Mouse (Mus musculus): ENCODE measurements around the gene Cdk14. TPM values are rescaled to one million over a fixed set of nuclear protein-coding genes. Genes with fewer than 3 reads are reported as not detected.

The Cdk14 gene
- polyA plus RNA-seq, 1 experiment = 11.2 TPM

DNA sequence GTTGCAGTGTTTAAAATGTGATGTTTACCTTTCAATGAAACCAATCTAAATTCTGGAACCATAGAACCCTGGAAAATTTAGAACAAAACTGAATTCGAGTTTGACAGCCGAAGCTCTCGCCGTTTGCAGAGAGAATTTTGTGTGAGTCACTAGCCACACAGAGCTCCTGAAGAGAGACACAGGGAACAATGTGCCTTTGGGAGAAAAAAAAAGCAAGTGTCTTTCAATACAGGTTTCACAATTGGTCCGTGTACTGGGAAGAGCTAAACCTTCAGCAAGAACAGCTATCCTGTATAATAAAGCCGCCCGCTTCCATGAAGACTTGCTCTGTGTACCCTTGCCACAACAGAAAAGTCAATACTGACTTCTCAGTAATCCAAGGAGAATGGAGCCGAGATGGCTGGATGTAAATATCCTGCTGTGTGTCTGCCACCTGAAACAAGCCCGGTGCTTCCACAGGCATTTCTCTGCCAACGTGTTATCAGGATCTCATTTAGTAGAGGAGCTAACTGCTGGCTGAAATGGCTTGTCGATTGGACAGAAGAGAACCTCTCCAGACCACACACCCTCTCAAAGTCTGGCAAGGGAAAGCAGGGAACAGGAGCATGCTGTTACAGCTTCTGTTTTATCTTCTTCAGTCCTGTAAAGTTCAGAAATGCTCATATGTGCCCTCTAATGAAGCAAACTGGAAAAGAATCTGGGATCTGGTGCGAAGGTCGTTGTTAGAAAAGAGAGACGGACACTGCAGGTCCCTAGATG lies 159.0 kb downstream of the Cdk14 start:
- Histone ChIP-seq H3K36me3 (ENCODE audit: control insufficient read depth, insufficient read depth) (no peaks in the 10 kb centered on the region), H3ac (ENCODE audit: control insufficient read depth, insufficient read length) (no peak overlapping the region), H3K27me3 (ENCODE audit: control insufficient read depth, insufficient read depth, insufficient read length) (no peaks in the 10 kb centered on the region), H3K79me2 (ENCODE audit: control insufficient read depth, insufficient read depth) (peaks cover 55% of the 10 kb centered on the region), H3K4me2 (ENCODE audit: low read depth) (no peak overlapping the region), H3K4me3 (no peak overlapping the region)
- TF ChIP-seq USF1 (IDR thresholded peaks at IDR 0.05; ENCODE audit: low read depth) (no peak), SRF (IDR thresholded peaks at IDR 0.05; ENCODE audit: control insufficient read depth, insufficient read length, low read depth) (no peak), CEBPB (IDR thresholded peaks at IDR 0.05; ENCODE audit: insufficient read depth, poor library complexity, severe bottlenecking) (no peak)

DNA sequence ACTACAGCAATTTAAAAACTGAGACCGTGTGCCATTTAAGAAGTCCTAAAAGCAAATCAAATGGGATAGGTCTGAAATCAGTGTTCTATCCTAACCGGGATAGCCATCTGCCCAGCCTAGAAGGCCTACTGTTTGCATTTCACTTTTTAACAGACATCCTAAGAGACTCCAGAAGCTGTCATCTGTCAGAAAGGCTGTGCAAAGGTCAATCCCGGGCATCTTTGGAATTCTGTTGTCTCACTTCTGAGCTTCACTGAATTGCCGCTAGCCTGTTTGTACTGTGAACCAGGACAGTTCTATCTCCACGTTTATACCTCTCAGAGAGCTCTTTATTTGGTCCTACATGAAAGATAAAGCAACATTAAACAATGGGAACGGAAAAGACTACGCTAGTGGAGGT lies 159.8 kb downstream of the Cdk14 start:
- Histone ChIP-seq H3K4me2 (ENCODE audit: low read depth) (no peak overlapping the region), H3K4me3 (no peak overlapping the region), H3K36me3 (ENCODE audit: control insufficient read depth, insufficient read depth) (no peaks in the 10 kb centered on the region), H3ac (ENCODE audit: control insufficient read depth, insufficient read length) (no peak overlapping the region), H3K27me3 (ENCODE audit: control insufficient read depth, insufficient read depth, insufficient read length) (no peaks in the 10 kb centered on the region), H3K79me2 (ENCODE audit: control insufficient read depth, insufficient read depth) (peaks cover 56% of the 10 kb centered on the region)
- TF ChIP-seq MAX (IDR thresholded peaks at IDR 0.05; ENCODE audit: low read depth) = no peak
- no peak for TF ChIP-seq POLR2A (IDR thresholded peaks at IDR 0.05; ENCODE audit: insufficient read length, low read depth)

DNA sequence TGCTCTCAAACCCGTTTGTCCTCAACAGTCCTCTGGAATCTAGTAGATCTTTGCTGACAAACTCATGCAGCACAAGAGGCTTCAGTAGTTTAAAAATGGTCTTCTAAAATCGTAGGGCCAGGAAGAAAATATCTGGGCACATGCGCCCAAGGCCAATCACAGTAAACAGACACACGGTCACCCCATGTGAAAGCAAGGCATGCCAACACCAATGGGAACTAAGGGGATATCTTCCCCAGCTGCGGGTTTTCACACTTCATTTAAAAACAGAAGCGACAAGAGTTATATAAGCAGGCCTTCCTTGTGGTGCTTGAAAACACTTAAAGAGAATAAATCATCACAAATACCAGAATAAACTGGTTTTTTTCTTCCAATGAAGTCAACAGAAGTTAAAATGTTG lies 165.7 kb downstream of the Cdk14 start:
- H3K36me3 ChIP-seq (ENCODE audit: control insufficient read depth, insufficient read depth) = no peaks in the 10 kb centered on the region
- no peaks in the 10 kb centered on the region for H3K27me3 ChIP-seq (ENCODE audit: control insufficient read depth, insufficient read depth, insufficient read length)
- H3K79me2 ChIP-seq (ENCODE audit: control insufficient read depth, insufficient read depth) = peaks cover 65% of the 10 kb centered on the region
- H3K4me2 ChIP-seq (ENCODE audit: low read depth) = no peak overlapping the region
- no peak for TF ChIP-seq MYOG (IDR thresholded peaks at IDR 0.05; ENCODE audit: control insufficient read depth in 1 of 3, insufficient read depth in 1 of 3, insufficient read length in 2 of 3, low read depth in 2 of 3)
- TF ChIP-seq POLR2A (IDR thresholded peaks at IDR 0.05; ENCODE audit: insufficient read length, low read depth) = no peak
- no peak for TF ChIP-seq CEBPB (IDR thresholded peaks at IDR 0.05; ENCODE audit: insufficient read depth, poor library complexity, severe bottlenecking)
- no peak overlapping the region for H3K4me3 ChIP-seq
- no peak overlapping the region for H3ac ChIP-seq (ENCODE audit: control insufficient read depth, insufficient read length)

DNA sequence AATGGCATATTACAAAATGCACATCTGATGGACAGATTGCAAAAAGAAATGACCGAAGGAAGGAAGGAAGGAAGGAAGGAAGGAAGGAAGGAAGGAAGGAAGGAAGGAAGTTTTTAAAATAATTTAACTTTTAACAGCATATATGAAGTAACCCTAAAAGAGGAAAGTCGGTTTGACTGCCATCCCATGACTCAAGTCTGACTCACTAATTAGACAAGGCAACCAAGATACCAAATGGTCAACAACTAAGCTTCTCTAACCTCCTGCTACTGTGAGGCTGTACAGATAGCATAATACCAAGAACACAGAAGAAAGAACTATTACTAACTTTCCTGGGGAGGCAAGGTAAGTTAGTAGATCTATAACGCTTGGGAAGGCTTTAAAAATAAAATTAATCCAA lies 166.9 kb downstream of the Cdk14 start:
- Histone ChIP-seq H3K4me3 (no peak overlapping the region), H3K79me2 (ENCODE audit: control insufficient read depth, insufficient read depth) (peaks cover 60% of the 10 kb centered on the region), H3K27me3 (ENCODE audit: control insufficient read depth, insufficient read depth, insufficient read length) (no peaks in the 10 kb centered on the region), H3K36me3 (ENCODE audit: control insufficient read depth, insufficient read depth) (peaks cover 4% of the 10 kb centered on the region), H3ac (ENCODE audit: control insufficient read depth, insufficient read length) (no peak overlapping the region), H3K4me2 (ENCODE audit: low read depth) (peak overlapping the region; percentile 30)
- TF ChIP-seq REST (IDR thresholded peaks at IDR 0.05; ENCODE audit: insufficient read depth, insufficient read length) = no peak
- no peak for TF ChIP-seq MYOG (IDR thresholded peaks at IDR 0.05; ENCODE audit: control insufficient read depth in 1 of 3, insufficient read depth in 1 of 3, insufficient read length in 2 of 3, low read depth in 2 of 3)
- no peak for TF ChIP-seq POLR2A (IDR thresholded peaks at IDR 0.05; ENCODE audit: insufficient read length, low read depth)
- TF ChIP-seq CEBPB (IDR thresholded peaks at IDR 0.05; ENCODE audit: insufficient read depth, poor library complexity, severe bottlenecking) = no peak
- TF ChIP-seq TCF12 (IDR thresholded peaks at IDR 0.05; ENCODE audit: insufficient read depth, poor library complexity, severe bottlenecking) = no peak
- no peak for TF ChIP-seq MYOD1 (IDR thresholded peaks at IDR 0.05; ENCODE audit: control insufficient read depth in 1 of 3, insufficient read length in 2 of 3, low read depth in 2 of 3)
- no peak for TF ChIP-seq TCF3 (IDR thresholded peaks at IDR 0.05; ENCODE audit: insufficient read length, low read depth)
- no peak for TF ChIP-seq E2F4 (IDR thresholded peaks at IDR 0.05; ENCODE audit: insufficient read depth)
- no peak for TF ChIP-seq SRF (IDR thresholded peaks at IDR 0.05; ENCODE audit: control insufficient read depth, insufficient read length, low read depth)
- TF ChIP-seq POLR2AphosphoS2 (IDR thresholded peaks at IDR 0.05; ENCODE audit: insufficient read length, low read depth) = no peak
- no peak for TF ChIP-seq USF1 (IDR thresholded peaks at IDR 0.05; ENCODE audit: low read depth)
- no peak for TF ChIP-seq MAX (IDR thresholded peaks at IDR 0.05; ENCODE audit: low read depth)

DNA sequence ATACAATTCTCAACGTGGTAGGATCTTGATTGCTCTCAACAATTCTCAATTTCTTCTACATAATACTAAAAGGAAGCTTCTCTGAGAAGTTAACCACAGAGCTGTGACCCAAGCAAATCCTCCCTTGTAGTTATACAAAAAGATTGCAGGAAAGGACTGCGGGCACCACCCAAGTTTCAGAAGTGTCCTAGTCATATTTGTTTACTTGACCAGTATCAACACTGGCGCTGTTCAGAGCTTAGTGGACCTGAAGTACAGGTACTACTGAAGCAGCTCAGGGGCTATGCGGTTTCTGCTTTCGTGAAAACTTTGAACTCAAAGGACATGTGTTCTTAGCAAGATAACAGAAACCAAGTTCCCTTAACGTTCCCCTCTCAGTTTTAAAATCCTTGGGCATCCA lies 172.4 kb downstream of the Cdk14 start:
- no peak for TF ChIP-seq REST (IDR thresholded peaks at IDR 0.05; ENCODE audit: insufficient read depth, insufficient read length)
- TF ChIP-seq MYOG (IDR thresholded peaks at IDR 0.05; ENCODE audit: control insufficient read depth in 1 of 3, insufficient read depth in 1 of 3, insufficient read length in 2 of 3, low read depth in 2 of 3) = no peak
- no peak for TF ChIP-seq CEBPB (IDR thresholded peaks at IDR 0.05; ENCODE audit: insufficient read depth, poor library complexity, severe bottlenecking)
- no peak for TF ChIP-seq USF1 (IDR thresholded peaks at IDR 0.05; ENCODE audit: low read depth)
- no peak for TF ChIP-seq TCF12 (IDR thresholded peaks at IDR 0.05; ENCODE audit: insufficient read depth, poor library complexity, severe bottlenecking)
- no peak for TF ChIP-seq TCF3 (IDR thresholded peaks at IDR 0.05; ENCODE audit: insufficient read length, low read depth)
- TF ChIP-seq SRF (IDR thresholded peaks at IDR 0.05; ENCODE audit: control insufficient read depth, insufficient read length, low read depth) = no peak
- TF ChIP-seq POLR2AphosphoS2 (IDR thresholded peaks at IDR 0.05; ENCODE audit: insufficient read length, low read depth) = no peak
- no peak for TF ChIP-seq MYOD1 (IDR thresholded peaks at IDR 0.05; ENCODE audit: control insufficient read depth in 1 of 3, insufficient read length in 2 of 3, low read depth in 2 of 3)
- TF ChIP-seq POLR2A (IDR thresholded peaks at IDR 0.05; ENCODE audit: insufficient read length, low read depth) = no peak
- no peak for TF ChIP-seq E2F4 (IDR thresholded peaks at IDR 0.05; ENCODE audit: insufficient read depth)
- TF ChIP-seq MAX (IDR thresholded peaks at IDR 0.05; ENCODE audit: low read depth) = no peak
- Histone ChIP-seq H3K4me3 (no peak overlapping the region), H3K4me2 (ENCODE audit: low read depth) (no peak overlapping the region), H3K36me3 (ENCODE audit: control insufficient read depth, insufficient read depth) (peaks cover 21% of the 10 kb centered on the region), H3K79me2 (ENCODE audit: control insufficient read depth, insufficient read depth) (peaks cover 31% of the 10 kb centered on the region), H3ac (ENCODE audit: control insufficient read depth, insufficient read length) (no peak overlapping the region), H3K27me3 (ENCODE audit: control insufficient read depth, insufficient read depth, insufficient read length) (no peaks in the 10 kb centered on the region)
